Mouse (Mus musculus): ENCODE measurements around the gene Il23a. TPM values are rescaled to one million over a fixed set of nuclear protein-coding genes. Genes with fewer than 3 reads are reported as not detected.
"Not testable (repeated sequence)": the region's sequence is repeated elsewhere in the genome, so short reads cannot be mapped to it uniquely, and the experiment has no call there.

Gene Il23a
- total RNA-seq, 2 experiments from 2014 or later, result not detected

DNA sequence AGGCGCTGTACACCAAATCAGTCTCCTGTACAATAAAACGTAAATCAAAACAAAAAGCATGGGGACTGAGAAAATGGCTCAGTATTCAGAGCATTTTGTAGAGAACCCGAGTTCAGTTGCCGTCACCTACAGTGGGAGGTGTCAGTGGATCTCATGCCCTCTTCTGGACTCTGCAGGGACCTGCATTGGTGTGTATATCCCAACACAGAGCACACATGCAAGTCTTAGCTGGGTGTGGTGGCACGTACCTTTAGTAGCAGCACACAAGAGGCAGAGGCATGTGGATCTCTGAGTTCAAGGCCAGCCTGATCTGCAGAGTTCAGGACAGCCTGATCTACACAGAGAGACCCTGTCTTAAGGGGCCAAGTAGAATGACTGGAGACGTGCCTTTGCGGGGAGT, 11.1 kb upstream of the Il23a start:
- DNase-seq (ENCODE audit: low spot score in 2 of 2), result no peak

- peak; percentile 98 for DNase-seq (ENCODE audit: low spot score in 2 of 2)
Observed at GRCm38 (mm10) chr10:128303126-128304021, 4.8 kb upstream of the Il23a start, which contains the start of gene Pan2. Gene Pan2, plus strand, starts transcription at chr10:128303335.

DNA sequence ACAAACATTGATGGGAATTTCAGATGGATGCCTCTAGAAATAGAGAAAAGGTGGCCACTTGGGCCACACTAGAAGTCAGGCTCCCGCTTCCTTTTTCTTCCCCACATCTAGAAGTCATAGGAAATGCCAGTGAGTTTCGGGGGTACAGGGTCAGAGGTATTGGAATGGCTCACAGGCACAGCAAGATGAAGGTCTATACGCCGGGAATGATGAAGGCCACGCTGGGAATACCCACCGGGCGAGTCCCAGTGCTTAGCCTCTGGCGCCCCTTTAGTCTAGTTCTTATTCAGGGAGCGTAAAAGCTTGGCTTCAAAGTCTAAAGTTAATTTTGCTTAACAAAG, 4.2 kb upstream of the Il23a start:
- DNase-seq (ENCODE audit: low spot score in 2 of 2), result no peak

DNA sequence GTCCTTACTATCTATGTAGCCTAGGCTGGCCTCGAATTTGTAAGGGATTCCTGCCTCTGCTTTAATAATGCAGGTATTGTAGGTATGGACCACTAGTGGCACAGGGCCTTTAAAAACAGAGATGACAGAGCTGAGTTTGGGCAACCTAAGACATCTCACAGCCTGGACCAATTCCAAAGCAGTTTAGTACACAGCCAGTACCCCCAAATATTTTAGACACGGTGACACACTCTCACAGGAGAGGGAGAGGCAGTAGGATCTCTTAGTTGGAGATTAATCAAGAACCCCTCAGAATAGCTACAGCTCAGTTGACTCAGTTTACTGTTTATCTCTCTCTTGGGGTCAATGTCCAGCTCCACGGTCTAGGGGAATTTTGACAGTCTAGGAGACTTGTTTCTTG, 3.8 kb upstream of the Il23a start:
- DNase-seq (ENCODE audit: low spot score in 2 of 2), result no peak

- no peak for DNase-seq (ENCODE audit: low spot score in 2 of 2)
Observed at GRCm38 (mm10) chr10:128298243-128298642, 309 bp downstream of the Il23a start.

- DNase-seq (ENCODE audit: low spot score in 2 of 2), result no peak
Observed at GRCm38 (mm10) chr10:128297622-128298021, 930 bp downstream of the Il23a start.

DNA sequence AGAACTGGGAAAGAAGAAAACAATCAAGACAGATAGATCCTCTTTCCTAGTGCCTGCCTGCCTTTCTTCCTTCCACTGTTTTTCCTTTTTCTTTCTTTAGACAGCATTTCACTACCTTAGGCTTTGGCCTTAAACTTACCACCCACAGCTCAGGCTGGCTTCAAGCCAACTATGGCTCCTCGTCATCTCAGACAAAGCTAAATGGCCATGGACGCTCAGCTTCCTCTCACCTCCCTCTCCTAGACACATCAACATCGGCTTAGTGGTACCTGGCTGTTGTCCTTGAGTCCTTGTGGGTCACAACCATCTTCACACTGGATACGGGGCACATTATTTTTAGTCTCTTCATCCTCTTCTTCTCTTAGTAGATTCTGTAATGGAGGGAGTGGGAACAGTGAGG, 1.3 kb downstream of the Il23a start:
- DNase-seq (ENCODE audit: low spot score in 2 of 2), result no peak

GRCm38 (mm10) chr10:128296370-128297090, 2.0 kb downstream of the Il23a start:
- DNase-seq (ENCODE audit: low spot score in 2 of 2), result no peak

GRCm38 (mm10) chr10:128290594-128290993, 8.0 kb downstream of the Il23a start:
- DNase-seq (ENCODE audit: low spot score in 2 of 2), result not testable (repeated sequence)

DNA sequence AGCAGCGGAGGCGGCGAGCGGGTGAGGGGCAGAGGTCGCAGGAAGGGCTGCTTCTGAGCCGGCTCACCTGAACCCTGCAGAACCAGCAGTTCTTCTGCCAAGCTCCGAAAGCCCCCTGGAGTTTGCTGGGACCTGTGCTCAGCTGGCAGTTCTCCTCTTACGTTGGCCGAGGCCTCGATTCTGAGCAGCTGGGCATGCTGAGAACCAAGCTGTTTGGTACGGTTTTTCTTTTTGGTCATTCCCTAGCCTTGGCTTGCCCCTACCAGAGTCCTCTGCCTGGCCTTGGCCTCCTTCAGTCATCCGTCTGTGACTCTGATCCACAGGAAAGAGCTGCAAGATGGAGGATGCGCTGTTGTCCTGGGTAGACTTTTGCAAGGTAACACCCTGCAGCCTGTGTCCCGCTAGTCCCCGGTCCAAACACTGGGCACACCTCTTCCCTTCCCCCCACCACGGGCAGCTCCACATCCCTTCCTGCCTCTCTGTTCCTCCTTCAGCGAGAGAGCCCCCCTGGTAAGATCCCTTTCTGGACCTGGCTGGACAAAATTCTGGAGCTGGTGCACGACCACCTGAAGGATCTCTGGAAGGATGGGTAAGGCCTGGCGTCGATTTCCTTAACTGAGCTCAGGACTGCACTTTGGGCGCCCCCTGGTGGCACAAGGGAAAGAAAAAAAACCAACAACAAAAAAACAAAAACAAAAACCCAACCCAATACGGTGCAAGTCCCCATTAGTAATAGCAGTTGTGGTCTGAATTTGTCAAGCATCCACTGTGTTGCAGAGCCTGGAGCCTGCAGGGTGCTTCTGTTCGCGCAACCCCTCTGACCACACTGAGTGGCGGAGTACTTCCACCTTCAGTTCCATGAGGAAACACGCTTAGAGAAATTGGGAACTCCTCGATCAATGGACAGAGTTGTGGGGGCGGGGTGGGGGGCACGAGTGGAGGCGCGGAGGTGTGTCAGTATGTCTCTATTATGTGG, 14.7 kb downstream of the Il23a start:
- DNase-seq (ENCODE audit: low spot score in 2 of 2), result peak; percentile 45 to 53

DNA sequence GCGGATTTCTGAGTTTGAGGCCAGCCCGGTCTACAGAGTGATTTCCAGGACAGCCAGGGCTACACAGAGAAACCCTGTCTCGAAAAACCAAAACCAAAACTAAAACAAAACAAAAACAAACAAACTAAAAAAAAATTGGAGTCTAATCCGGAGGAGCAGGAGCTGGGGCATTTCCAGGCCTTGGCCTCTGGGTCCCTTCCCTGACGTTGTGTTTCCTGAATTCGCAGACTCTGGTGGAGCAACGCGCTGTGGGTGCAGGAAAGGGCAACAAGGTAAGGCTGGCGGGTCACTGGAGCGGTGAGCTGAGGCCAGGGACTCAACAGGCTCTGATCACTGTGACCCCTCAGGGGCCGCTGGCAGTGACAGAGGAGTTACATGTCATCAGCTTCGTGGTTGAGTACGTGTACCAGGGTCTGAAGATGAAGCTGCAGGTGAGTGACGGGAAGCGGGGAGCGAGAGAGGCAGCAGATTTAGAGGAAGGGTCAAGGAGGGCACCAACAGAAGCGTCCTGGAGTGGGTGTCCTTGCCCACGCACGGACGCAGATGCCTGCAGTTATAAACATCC, 15.6 kb downstream of the Il23a start:
- no peak for DNase-seq (ENCODE audit: low spot score in 2 of 2)

DNA sequence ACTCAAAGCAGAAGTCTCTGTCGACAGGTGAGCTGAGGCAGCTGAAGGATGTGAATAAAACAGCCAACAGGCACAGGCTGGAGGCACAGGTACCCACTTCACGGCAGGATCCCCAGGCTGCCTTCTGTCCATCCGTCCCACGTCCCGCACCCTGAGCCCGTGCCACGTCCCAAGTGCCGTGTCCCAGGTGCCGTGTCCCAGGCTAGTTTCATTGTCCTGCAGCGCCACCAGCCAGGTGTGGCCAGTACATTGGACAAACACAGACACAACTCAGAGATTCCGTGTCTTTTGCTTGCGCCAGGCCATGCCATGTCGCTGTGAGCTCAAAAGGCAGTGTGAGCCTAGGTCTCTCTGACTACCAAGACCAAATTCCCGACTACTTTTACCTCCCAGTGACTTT, 16.9 kb downstream of the Il23a start:
- no peak for DNase-seq (ENCODE audit: low spot score in 2 of 2)

DNA sequence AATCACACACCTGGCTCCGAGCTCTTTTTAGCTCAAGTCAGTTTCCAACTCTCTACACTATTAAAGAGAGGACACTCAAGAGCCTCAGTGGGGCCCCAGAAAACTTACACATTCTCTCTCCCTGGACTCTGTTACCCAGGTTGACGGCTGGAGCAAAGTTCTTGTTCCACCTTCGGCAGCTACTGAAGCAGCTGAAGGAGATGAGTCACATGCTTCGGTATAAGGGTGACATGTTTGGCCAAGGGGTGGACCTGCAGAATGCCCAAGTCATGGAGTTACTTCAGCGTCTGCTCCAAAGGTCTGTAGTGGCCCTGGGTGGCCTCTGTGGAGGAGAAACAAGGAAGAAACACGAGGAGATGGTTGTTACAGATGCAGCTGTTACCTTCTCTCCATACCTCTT, 17.6 kb downstream of the Il23a start:
- DNase-seq (ENCODE audit: low spot score in 2 of 2), result no peak

GRCm38 (mm10) chr10:128278158-128278557, 20.4 kb downstream of the Il23a start:
- no peak for DNase-seq (ENCODE audit: low spot score in 2 of 2)

- DNase-seq (ENCODE audit: low spot score in 2 of 2), result not testable (repeated sequence)
Observed at GRCm38 (mm10) chr10:128275374-128275773, 23.2 kb downstream of the Il23a start.

GRCm38 (mm10) chr10:128272819-128273439, 25.6 kb downstream of the Il23a start:
- not testable (repeated sequence) for DNase-seq (ENCODE audit: low spot score in 2 of 2)

- no peak for DNase-seq (ENCODE audit: low spot score in 2 of 2)
Observed at GRCm38 (mm10) chr10:128271883-128272282, 26.7 kb downstream of the Il23a start.

DNA sequence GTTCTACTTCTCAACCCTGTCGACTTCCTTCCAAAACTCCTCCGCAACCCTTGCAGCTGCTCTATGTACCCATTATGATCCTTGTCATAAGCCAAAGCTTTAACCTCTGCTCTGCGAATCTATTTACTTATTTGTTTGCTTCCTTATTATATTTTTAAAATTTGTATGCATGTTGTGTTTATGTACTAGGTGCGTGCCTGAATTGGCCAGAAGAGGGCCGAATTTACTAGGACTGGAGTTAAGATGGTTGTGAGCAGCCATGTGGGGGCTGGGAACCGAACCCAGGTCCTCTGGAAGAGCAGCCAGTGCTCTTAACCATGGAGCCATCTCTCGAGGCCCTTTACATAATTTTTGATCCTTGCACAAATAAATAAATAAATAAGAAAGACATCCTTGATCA, 27.7 kb downstream of the Il23a start:
- DNase-seq (ENCODE audit: low spot score in 2 of 2), result no peak

DNA sequence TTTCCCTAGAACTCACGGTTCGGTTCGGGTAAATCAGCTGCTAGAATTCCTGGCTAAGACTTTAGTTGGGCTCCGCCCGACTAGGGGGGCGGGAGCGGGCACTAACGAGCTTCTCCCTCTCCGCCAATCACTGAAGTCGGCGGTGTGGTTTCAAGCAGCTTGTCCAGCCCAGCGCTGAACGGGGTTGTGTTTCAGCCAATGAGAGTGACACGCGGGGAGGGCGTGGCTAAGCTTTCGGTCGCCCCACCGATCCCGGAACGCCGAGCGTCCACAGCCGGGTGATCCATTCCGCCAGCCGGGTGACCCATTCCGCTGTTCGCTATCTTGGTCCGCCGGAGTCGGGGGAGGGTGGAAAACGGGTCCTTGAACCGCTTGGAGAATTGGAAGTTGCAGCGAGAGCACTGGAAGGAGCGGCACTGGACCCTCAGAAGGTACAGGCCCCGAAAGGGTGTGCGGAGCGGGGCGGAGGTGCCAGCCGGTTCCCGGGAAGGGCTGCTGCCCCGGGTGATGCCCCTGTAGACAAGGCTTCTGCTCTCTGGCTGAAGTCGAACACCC, 28.2 kb downstream of the Il23a start, which contains the start of gene Stat2:
Gene Stat2 (plus strand): TSS at position 273 of the 555 bp plus-strand sequence.
- DNase-seq (ENCODE audit: low spot score in 2 of 2), result peak; percentile 77 to 95

Data from adrenal gland, postnatal 4 days (tissue).